Mouse (Mus musculus): ENCODE data around the gene Dnah10.

DNA sequence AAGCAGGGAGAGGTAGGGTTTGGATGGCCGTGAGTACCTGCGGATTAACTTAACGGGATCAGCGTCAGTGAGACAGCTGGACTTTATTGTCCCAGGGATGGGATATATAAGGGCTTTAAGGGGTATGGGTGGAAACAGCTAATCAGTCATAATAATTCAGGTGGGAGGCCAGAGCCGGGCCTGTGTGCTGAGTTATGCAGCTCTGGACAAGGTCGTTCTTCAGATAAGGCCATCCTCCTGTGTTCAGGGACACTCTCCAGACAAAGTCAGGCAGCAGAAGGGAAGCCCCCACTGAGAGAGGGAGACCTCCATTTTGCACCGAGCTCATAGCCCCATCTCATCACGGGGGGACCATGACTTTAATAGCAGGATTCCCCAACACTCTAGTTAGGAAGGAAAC is 56.8 kb downstream of the Dnah10 start:
- TF ChIP-seq POLR2A (IDR thresholded peaks at IDR 0.05; ENCODE audit: low read depth, low read length) (no peak), CTCF (conservative IDR thresholded peaks at IDR 0.05; ENCODE audit: insufficient read depth, insufficient read length, low read depth, low read length) (no peak)
